Mouse (Mus musculus) heart, embryonic 14.5 days (tissue): ENCODE data around the gene H3f3a. TPM values are rescaled to one million over a fixed set of nuclear protein-coding genes. Genes with fewer than 3 reads are reported as not detected.

Experiments used
- ATAC-seq: fragments of 200-750 bp; cut with Nextera tagmentation; 2 replicates; pipeline ENCODE4 v1.8.0; 2017; ENCODE audit warnings: low read depth, moderate TSS enrichment; ENCODE audit not compliant: insufficient number of reproducible peaks, insufficient read depth, low FRiP score
- H3K27ac ChIP-seq, 2 experiments: fragments of 200-500 bp in 1 of 2; fragments of 300-500 bp in 1 of 2; sonication (generic) in 1 of 2; replicated peaks in 1 of 2; 2 replicates each; pipeline ENCODE4 v1.5.1; 2012 to 2014; ENCODE audit warnings: low read depth in 2 of 2, low read length in 2 of 2, control low read depth in 1 of 2, mild to moderate bottlenecking in 1 of 2, mixed read lengths in 1 of 2; ENCODE audit not compliant: control insufficient read depth in 1 of 2, insufficient read depth in 1 of 2
- H3K27me3 ChIP-seq: fragments of 300-500 bp; sonication (generic); 2 replicates; pipeline ENCODE4 v1.6.1; 2014; ENCODE audit warnings: mild to moderate bottlenecking, low read length, control low read depth; ENCODE audit not compliant: control insufficient read depth, insufficient read depth
- H3K36me3 ChIP-seq: fragments of 300-500 bp; sonication (generic); 2 replicates; pipeline ENCODE4 v1.6.1; 2014; ENCODE audit warnings: mild to moderate bottlenecking, control low read depth, low read length, mixed read lengths; ENCODE audit not compliant: control insufficient read depth, insufficient read depth
- H3K4me1 ChIP-seq, 2 experiments: fragments of 200-500 bp in 1 of 2; fragments of 300-500 bp in 1 of 2; sonication (generic) in 1 of 2; 2 replicates each; pipeline ENCODE4 v1.6.1; 2012 to 2014; ENCODE audit warnings: low read length in 2 of 2, control low read depth in 1 of 2, mixed read lengths in 1 of 2; ENCODE audit not compliant: control insufficient read depth in 2 of 2, insufficient read depth in 2 of 2
- H3K4me2 ChIP-seq: fragments of 300-500 bp; sonication (generic); 2 replicates; pipeline ENCODE4 v1.6.1; 2014; ENCODE audit warnings: mild to moderate bottlenecking, low read length
- H3K4me3 ChIP-seq, 2 experiments: fragments of 200-500 bp in 1 of 2; fragments of 300-500 bp in 1 of 2; sonication (generic) in 1 of 2; 2 replicates each; pipeline ENCODE4 v1.5.1; 2012 to 2014; ENCODE audit warnings: low read length in 2 of 2, mild to moderate bottlenecking in 2 of 2, control low read depth in 1 of 2, low read depth in 1 of 2, moderate library complexity in 1 of 2; ENCODE audit not compliant: control insufficient read depth in 1 of 2, insufficient read depth in 1 of 2
- H3K9ac ChIP-seq: fragments of 300-500 bp; sonication (generic); 2 replicates; pipeline ENCODE4 v1.6.1; 2014; ENCODE audit warnings: mild to moderate bottlenecking, low read length
- H3K9me3 ChIP-seq: fragments of 300-500 bp; sonication (generic); 2 replicates; pipeline ENCODE4 v1.6.1; 2016; ENCODE audit warnings: low read length, control low read depth; ENCODE audit not compliant: control insufficient read depth
- WGBS: fragments of 180-500 bp; shearing (Covaris S2); extraction: QIAGEN DNeasy Blood & Tissue Kit; methylation state at CpG from one replicate; pipeline ENCODE4 v1.1.7; 2014; 5-methylcytosine and 5-hydroxymethylcytosine counted together
- polyA plus RNA-seq: library from polyadenylated mRNA; unstranded; fragments of >200 nt; fragmentation: Nextera tagmentation; extraction: Ambion mirVana; gene quantifications from 2 replicates; pipeline ENCODE4 v1.2.1, GENCODE M21; 2014

H3f3a gene
- polyA plus RNA-seq, 1 experiment from 2014 or later: 1,827 TPM

DNA sequence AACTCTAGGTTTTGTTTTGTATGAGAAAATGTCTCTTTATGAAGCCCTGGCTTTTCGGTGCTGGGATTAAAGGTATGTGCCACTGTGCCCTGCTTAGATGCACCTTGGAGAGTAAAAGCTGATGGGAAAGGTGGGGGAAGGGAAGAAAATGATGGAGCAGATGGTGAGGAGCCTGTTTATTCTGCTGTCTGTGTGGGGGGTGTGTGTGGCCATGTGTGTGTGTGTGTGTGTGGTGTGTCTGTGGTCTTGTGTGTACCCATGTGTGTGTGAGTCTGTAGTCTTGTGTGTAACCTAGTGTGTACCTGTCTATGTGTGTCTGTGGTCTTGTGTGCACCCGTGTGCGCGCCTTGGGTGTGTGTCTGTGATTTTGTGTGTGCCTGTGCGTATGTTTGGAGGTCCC, 15.1 kb downstream of the H3f3a start:
- WGBS: 97% methylated on average over 5 of the region's 5 CpGs
- Histone ChIP-seq H3K4me1 (peaks cover 2 to 11% of the 10 kb centered on the region in 2 experiments; a peak in 3 of 4 replicates), H3K27ac (no peak overlapping the region), H3K27me3 (no peaks in the 10 kb centered on the region), H3K36me3 (peaks cover 30% of the 10 kb centered on the region), H3K9ac (no peak overlapping the region), H3K9me3 (peaks cover 6% of the 10 kb centered on the region; the same call in 1 of the 2 replicates), H3K4me3 (no peak overlapping the region), H3K4me2 (no peak overlapping the region)
- ATAC-seq: no peak

DNA sequence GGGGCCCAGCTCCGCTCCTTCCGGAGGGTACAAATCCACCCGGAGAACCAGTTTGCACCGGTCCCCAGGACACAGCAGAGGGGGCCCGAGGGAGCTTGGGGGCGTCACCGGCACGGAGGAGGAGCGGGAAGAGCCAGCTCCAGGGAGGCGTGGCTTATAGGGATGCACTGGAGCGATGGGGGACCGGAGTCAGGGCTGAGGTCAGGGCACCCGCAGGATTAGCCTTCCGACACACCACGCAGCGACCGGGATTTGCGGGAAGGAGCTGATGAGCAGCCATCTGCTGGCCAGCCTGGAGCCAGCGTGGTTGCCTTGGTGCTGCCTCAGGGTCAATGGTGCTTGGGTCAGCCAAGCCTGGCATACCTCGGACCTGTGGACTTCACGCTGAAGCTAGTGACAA, 19.6 kb downstream of the H3f3a start:
- peak overlapping the region; percentile 62 for H3K9ac ChIP-seq
- peaks cover 6% of the 10 kb centered on the region; the same call in 1 of the 2 replicates for H3K9me3 ChIP-seq
- H3K4me3 ChIP-seq: peak overlapping the region; percentile 39 to 40
- no peaks in the 10 kb centered on the region for H3K36me3 ChIP-seq
- H3K27ac ChIP-seq: no peak overlapping the region
- peak; percentile 65 for ATAC-seq
- peak overlapping the region; percentile 84 for H3K4me2 ChIP-seq
- WGBS: under 1% methylated on average over 21 of the region's 21 CpGs
- H3K27me3 ChIP-seq: no peaks in the 10 kb centered on the region
- H3K4me1 ChIP-seq: peaks cover 3 to 7% of the 10 kb centered on the region in 2 experiments; a peak in 3 of 4 replicates

DNA sequence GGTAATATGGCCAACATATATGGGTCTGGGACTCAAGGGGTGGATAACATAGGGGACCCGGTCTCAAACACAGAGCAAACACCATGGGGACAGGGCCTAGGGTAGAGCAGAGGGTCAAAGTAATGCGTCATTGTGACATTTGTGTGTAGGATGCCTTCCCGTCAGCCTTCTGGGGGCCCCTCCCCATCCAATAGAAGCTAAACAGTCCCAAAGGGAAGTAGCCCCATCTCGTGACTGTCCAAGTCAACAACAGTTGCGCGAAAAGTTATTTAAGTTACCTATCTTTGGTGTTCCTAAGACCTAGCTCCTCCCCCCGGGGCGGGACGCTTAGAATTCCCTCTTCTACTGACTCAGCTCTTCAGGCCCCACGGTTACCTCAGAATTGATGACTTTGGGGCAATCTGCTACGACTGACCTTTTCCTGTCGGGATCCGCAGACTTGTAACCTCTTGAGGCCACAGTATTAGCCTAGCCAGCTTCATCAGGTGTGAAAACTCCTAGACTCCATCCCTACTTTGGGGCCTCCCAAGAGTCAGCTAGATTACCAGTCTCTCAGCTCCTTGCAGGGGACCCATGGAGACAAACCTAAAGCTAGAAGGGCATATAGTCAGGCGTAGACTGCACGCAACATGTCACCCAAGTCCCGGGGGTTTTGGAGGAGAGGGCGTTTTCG, 20.2 kb downstream of the H3f3a start:
- ATAC-seq: peak; percentile 21; the same call in 1 of the 2 replicates
- WGBS: 14% methylated on average over 18 of the region's 18 CpGs

DNA sequence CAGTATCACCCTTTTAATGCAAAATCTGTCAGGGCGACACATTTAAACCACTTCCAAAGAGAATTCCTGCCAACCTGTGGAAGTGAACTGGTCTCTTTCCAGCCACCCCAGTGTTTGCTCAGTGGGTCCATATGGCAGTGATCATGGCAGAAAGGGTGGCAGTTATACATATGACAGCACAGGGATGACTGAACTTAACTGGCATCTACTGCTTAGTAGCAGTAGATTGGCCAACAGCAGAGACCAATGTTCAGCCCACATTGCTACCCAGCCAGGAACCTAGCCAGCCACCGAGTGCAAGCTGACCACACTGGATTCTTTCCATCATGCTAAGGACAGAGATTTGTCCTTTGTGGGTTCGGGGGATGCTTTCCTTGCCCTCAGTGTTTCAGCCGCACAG, 20.9 kb downstream of the H3f3a start:
- peaks cover 3 to 7% of the 10 kb centered on the region in 2 experiments; a peak in 3 of 4 replicates for H3K4me1 ChIP-seq
- ATAC-seq: no peak
- H3K4me2 ChIP-seq: no peak overlapping the region
- H3K4me3 ChIP-seq: no peak overlapping the region
- H3K27ac ChIP-seq: no peak overlapping the region
- peaks cover 9% of the 10 kb centered on the region for H3K9me3 ChIP-seq
- 79% methylated on average over 4 of the region's 4 CpGs for WGBS
- H3K9ac ChIP-seq: no peak overlapping the region
- no peaks in the 10 kb centered on the region for H3K36me3 ChIP-seq
- H3K27me3 ChIP-seq: no peaks in the 10 kb centered on the region

More for the DNA sequence above, 20.2 kb downstream of the H3f3a start:
- Histone ChIP-seq H3K27me3 (no peaks in the 10 kb centered on the region), H3K9me3 (peaks cover 6% of the 10 kb centered on the region; the same call in 1 of the 2 replicates), H3K4me1 (peaks cover 3 to 7% of the 10 kb centered on the region in 2 experiments; a peak in 3 of 4 replicates), H3K9ac (peak overlapping the region; percentile 62), H3K36me3 (no peaks in the 10 kb centered on the region), H3K4me3 (peak overlapping the region; percentile 39 to 40), H3K27ac (no peak overlapping the region), H3K4me2 (peak overlapping the region; percentile 84)

DNA sequence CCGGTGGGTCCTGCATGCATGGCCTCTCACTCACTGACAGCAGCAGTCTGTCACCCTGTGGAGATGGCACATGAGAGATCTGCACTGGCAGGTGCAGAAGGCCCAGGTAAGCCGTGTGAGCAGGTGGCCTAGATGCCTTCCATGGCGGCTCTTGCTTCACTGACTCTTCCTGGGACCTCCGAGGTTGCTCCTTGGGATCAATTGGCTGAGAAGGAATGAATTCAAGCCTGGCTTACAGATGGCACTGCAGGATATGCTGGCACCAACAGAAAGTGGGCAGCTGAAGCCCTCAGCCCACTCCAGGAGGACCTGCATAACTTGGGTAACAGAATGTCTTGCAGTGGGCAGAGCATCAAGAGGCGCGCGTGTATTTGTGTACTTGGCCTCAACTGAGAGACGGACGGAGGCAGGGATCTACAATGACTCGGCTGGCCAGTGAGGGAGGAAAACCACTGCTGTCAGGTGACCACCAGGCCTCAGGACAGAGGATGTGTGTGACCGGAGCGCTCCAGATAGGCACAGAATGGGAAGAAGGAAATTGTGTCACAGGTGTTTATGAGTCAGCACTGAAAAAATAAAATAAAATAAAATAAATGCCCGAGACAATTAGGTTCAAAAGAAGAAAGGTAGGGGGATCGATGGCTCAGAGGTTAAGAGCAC, 21.8 kb downstream of the H3f3a start:
- peaks cover 3 to 7% of the 10 kb centered on the region in 2 experiments; a peak in 3 of 4 replicates for H3K4me1 ChIP-seq
- ATAC-seq: no peak
- H3K9ac ChIP-seq: no peak overlapping the region
- no peaks in the 10 kb centered on the region for H3K27me3 ChIP-seq
- H3K27ac ChIP-seq: no peak overlapping the region
- H3K4me3 ChIP-seq: no peak overlapping the region
- H3K36me3 ChIP-seq: no peaks in the 10 kb centered on the region
- H3K9me3 ChIP-seq: peaks cover 7% of the 10 kb centered on the region
- WGBS: 76% methylated on average over 14 of the region's 14 CpGs
- no peak overlapping the region for H3K4me2 ChIP-seq

DNA sequence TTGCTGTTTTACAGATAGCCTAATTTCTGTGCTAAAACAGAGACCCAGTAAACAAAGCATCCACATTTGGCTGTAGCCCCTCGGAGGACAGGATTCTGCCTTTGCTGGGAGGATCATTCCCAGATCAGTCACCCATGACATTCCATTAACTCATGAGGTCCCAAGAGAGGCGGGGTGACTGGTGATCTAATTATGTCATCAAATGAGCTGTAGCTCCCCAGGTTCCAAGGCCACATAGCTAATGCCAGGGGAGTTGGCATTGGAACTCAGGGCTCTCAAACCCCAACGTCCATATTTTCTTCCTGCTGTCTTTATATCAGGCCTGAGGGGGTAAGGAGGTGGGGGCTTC, 30.2 kb downstream of the H3f3a start:
- H3K9me3 ChIP-seq: peaks cover 3% of the 10 kb centered on the region; the same call in 1 of the 2 replicates
- WGBS: 54% methylated on average over 3 of the region's 3 CpGs
- H3K27me3 ChIP-seq: no peaks in the 10 kb centered on the region
- H3K27ac ChIP-seq: 0 out of 4 replicates have a peak overlapping the region, but pooled peaks of 1 of the 2 experiments have one; percentile 22
- peaks cover 0 to 4% of the 10 kb centered on the region in 2 experiments; a peak in 1 of 4 replicates for H3K4me1 ChIP-seq
- no peak overlapping the region for H3K4me2 ChIP-seq
- H3K9ac ChIP-seq: no peak overlapping the region
- H3K36me3 ChIP-seq: no peaks in the 10 kb centered on the region
- no peak for ATAC-seq
- H3K4me3 ChIP-seq: no peak overlapping the region

DNA sequence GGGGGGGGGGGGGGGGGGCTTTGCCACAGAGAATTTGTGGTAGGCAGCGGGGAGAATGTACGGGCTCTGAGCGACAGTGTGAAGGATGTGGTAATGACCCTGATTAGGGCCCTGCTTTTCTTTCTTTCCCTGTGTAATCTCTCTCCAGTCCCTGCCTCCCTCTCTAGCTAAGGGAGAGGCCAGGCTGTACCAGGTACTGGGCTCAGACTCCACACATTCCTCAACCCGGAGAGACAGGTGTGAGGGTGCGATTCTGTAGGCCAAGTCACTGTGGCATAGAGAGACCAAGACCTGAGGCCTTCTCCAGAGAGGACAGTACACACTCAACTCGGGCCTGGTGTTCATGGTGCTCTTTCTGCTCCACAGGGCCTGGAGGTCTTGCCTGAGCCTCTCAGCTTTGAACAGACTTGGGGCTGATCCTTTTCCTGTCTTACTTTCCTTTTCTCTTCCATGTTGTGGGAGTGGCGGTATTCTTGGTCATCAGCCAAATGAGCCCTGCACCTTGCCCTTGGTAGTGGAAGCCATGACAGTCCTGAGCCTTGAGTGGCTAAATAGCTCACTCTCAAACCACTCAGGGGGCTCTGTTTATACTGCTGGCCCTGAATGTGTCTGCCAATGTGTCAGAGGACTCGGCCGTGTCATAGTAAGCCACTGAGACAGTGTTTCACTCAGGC, 30.7 kb downstream of the H3f3a start:
- Histone ChIP-seq H3K9me3 (peaks cover 2% of the 10 kb centered on the region; the same call in 1 of the 2 replicates), H3K4me1 (peaks cover 0 to 4% of the 10 kb centered on the region in 2 experiments; a peak in 1 of 4 replicates), H3K36me3 (no peaks in the 10 kb centered on the region), H3K9ac (no peak overlapping the region), H3K4me2 (no peak overlapping the region), H3K27me3 (no peaks in the 10 kb centered on the region), H3K4me3 (no peak overlapping the region), H3K27ac (peak overlapping the region in 1 of 2 experiments; percentile 22; a peak in 1 of 4 replicates)
- ATAC-seq: no peak
- 48% methylated on average over 8 of the region's 9 CpGs for WGBS
